Mouse (Mus musculus): ENCODE results near the gene Pik3c2g.

DNA sequence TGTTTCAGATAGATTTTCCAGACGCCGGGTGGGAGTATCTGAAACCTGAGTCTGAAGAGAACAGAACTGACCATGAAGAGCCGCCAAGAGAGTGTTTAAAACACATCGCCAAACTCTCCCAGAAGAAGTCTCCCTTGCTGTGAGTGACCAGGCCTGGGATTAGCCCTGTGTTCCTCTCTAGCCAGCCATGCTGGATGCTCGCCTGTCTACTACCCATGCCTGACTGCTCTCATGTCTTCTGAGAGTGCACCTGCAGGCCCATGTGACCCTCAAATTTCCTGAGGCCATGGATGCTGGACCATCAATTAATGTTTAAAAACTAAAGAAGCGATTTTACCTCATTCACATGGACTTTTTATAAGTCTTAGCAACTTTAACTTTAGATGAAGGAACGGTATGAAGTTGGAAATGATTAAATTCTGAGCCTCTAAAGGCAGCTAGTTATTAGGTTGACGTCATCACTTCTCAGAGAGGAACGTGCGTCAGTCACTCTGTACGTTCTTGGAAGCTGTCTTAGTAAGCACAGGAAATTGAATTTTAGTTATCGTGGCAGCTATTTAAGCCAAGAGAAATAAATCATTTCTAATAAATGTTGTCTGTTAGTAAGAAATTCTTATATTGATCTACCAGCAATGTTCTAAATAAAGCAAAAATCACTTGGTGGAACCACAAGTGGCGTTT lies 161.2 kb downstream of the Pik3c2g start:
- TF ChIP-seq POLR2A (IDR thresholded peaks at IDR 0.05; ENCODE audit: control insufficient read depth in 1 of 2, insufficient read depth in 1 of 2, low read depth in 1 of 2, low read length in 2 of 2, poor library complexity in 1 of 2), result no peak
- no peak for TF ChIP-seq BHLHE40 (IDR thresholded peaks at IDR 0.05; ENCODE audit: borderline replicate concordance, low read depth, low read length)
- no peak for TF ChIP-seq CTCF (IDR thresholded peaks at IDR 0.05 in 2 of 3, conservative IDR thresholded peaks at IDR 0.05 in 1 of 3; ENCODE audit: control insufficient read depth in 1 of 3, insufficient read depth in 1 of 3, low read depth in 2 of 3, low read length in 3 of 3, poor library complexity in 1 of 3, severe bottlenecking in 1 of 3)
- TF ChIP-seq CHD1 (IDR thresholded peaks at IDR 0.05; ENCODE audit: low read depth, low read length), result no peak
- no peak for TF ChIP-seq MAX (IDR thresholded peaks at IDR 0.05; ENCODE audit: low read length)
- TF ChIP-seq POLR2AphosphoS5 (IDR thresholded peaks at IDR 0.05; ENCODE audit: borderline replicate concordance, low read depth, low read length), result no peak
- TF ChIP-seq ZC3H11A (IDR thresholded peaks at IDR 0.05; ENCODE audit: low read depth, low read length), result no peak
- TF ChIP-seq POLR2AphosphoS2 (IDR thresholded peaks at IDR 0.05; ENCODE audit: low read length), result no peak
- TF ChIP-seq RCOR1 (IDR thresholded peaks at IDR 0.05; ENCODE audit: low read depth, low read length), result no peak

Data from MEL (cell line).